Mouse (Mus musculus): ENCODE measurements around the gene Gpr107. TPM values are rescaled to one million over a fixed set of nuclear protein-coding genes. Genes with fewer than 3 reads are reported as not detected.
A peak's percentile ranks its signal among the peaks of the same experiment; 100 is the strongest.
"Not testable (repeated sequence)": the region's sequence is repeated elsewhere in the genome, so short reads cannot be mapped to it uniquely, and the experiment has no call there.

Gpr107 gene
- polyA plus RNA-seq, 1 experiment from 2014 or later: 28.7 TPM

- WGBS: 79% methylated on average over 6 of the region's 6 CpGs
- no peak for DNase-seq (ENCODE audit: low spot score)
- peaks cover 26% of the 10 kb centered on the region for H3K36me3 ChIP-seq (replicated peaks)
Observed at GRCm38 (mm10) chr2:31143326-31143725, 8.8 kb upstream of the Gpr107 start.

GRCm38 (mm10) chr2:31143768-31144695 is 8.1 kb upstream of the Gpr107 start:
- WGBS: 82% methylated on average over 16 of the region's 16 CpGs
- peaks cover 26% of the 10 kb centered on the region for H3K27me3 ChIP-seq (replicated peaks; ENCODE audit: low read depth, poor library complexity, severe bottlenecking)
- H3K4me3 ChIP-seq: no peak overlapping the region
- H3K9me3 ChIP-seq: no peaks in the 10 kb centered on the region
- DNase-seq (ENCODE audit: low spot score): no peak
- H3K4me1 ChIP-seq: peaks cover 37% of the 10 kb centered on the region
- peaks cover 27% of the 10 kb centered on the region for H3K36me3 ChIP-seq (replicated peaks)
- H3K27ac ChIP-seq (replicated peaks): no peak overlapping the region

More at GRCm38 (mm10) chr2:31143326-31143725, 8.8 kb upstream of the Gpr107 start:
- Histone ChIP-seq H3K4me1 (peaks cover 37% of the 10 kb centered on the region), H3K27ac (replicated peaks) (no peak overlapping the region), H3K9me3 (no peaks in the 10 kb centered on the region), H3K4me3 (no peak overlapping the region), H3K27me3 (replicated peaks; ENCODE audit: low read depth, poor library complexity, severe bottlenecking) (peaks cover 26% of the 10 kb centered on the region)

- Histone ChIP-seq H3K9me3 (no peaks in the 10 kb centered on the region), H3K4me1 (peaks cover 36% of the 10 kb centered on the region), H3K36me3 (replicated peaks) (peaks cover 31% of the 10 kb centered on the region), H3K27ac (replicated peaks) (no peak overlapping the region), H3K4me3 (no peak overlapping the region), H3K27me3 (replicated peaks; ENCODE audit: low read depth, poor library complexity, severe bottlenecking) (peaks cover 24% of the 10 kb centered on the region)
- DNase-seq (ENCODE audit: low spot score): no peak
- WGBS: 78% methylated on average over 1 of the region's 1 CpGs
Observed at GRCm38 (mm10) chr2:31144901-31145300, 7.2 kb upstream of the Gpr107 start.

DNA sequence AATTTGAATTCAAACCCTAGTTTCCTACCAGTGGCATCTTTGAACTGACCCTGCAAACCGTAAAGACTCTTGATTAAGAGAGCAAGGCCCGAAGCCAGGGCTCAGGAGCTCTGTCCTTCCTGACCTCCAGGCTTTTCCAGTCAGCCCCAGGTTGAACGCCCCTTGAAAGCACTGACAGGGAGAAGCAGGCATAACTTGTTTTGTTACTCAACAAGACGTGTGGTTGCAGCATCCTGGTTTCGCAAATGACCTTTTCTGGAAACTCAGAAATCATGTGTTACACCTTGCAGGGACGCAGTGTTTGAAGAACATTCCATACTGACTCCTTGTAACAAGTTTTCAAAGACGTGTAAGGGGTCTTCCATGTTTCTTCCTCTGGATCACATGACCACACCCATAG is 5.1 kb upstream of the Gpr107 start:
- H3K36me3 ChIP-seq (replicated peaks): peaks cover 40% of the 10 kb centered on the region
- H3K4me3 ChIP-seq: no peak overlapping the region
- no peaks in the 10 kb centered on the region for H3K9me3 ChIP-seq
- DNase-seq (ENCODE audit: low spot score): no peak
- WGBS: 87% methylated on average over 7 of the region's 7 CpGs
- H3K27ac ChIP-seq (replicated peaks): no peak overlapping the region
- peaks cover 14% of the 10 kb centered on the region; the same call in 1 of the 2 replicates for H3K27me3 ChIP-seq (replicated peaks; ENCODE audit: low read depth, poor library complexity, severe bottlenecking)
- peaks cover 24% of the 10 kb centered on the region for H3K4me1 ChIP-seq

- Histone ChIP-seq H3K27me3 (replicated peaks; ENCODE audit: low read depth, poor library complexity, severe bottlenecking) (no peaks in the 10 kb centered on the region), H3K4me3 (no peak overlapping the region; the same call in 1 of the 2 replicates), H3K4me1 (peaks cover 24% of the 10 kb centered on the region), H3K9me3 (no peaks in the 10 kb centered on the region), H3K27ac (replicated peaks) (no peak overlapping the region), H3K36me3 (replicated peaks) (peaks cover 35% of the 10 kb centered on the region)
- no peak for DNase-seq (ENCODE audit: low spot score)
Observed at GRCm38 (mm10) chr2:31150762-31151161, 1.4 kb upstream of the Gpr107 start.

DNA sequence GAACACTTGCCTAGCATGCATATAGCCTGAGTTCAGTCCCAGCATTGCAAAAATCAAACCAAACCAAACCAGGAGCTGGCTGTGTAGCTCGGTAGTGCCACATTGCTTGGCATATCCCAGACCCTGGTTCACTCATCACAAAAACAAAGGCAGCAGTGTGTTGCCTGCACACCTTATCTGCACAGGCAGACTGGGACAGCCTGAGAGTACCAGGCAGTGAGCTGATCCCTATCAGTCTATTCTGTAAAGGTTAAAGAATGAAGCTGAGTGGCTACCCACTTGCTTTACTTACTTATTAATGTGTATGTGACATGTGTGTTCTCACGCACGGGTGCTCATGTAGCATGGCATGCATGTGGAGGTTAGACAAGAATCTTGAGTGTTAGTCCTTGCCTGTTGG is 4.7 kb downstream of the Gpr107 start:
- Histone ChIP-seq H3K4me3 (no peak overlapping the region), H3K36me3 (replicated peaks) (peaks cover 6% of the 10 kb centered on the region; the same call in 1 of the 2 replicates), H3K27ac (replicated peaks) (no peak overlapping the region), H3K9me3 (no peaks in the 10 kb centered on the region), H3K27me3 (replicated peaks; ENCODE audit: low read depth, poor library complexity, severe bottlenecking) (no peaks in the 10 kb centered on the region), H3K4me1 (peaks cover 22% of the 10 kb centered on the region)
- WGBS: 89% methylated on average over 3 of the region's 3 CpGs
- no peak for DNase-seq (ENCODE audit: low spot score)

- Histone ChIP-seq H3K36me3 (replicated peaks) (peaks cover 6% of the 10 kb centered on the region; the same call in 1 of the 2 replicates), H3K27ac (replicated peaks) (no peak overlapping the region), H3K4me1 (peaks cover 27% of the 10 kb centered on the region), H3K27me3 (replicated peaks; ENCODE audit: low read depth, poor library complexity, severe bottlenecking) (no peaks in the 10 kb centered on the region), H3K9me3 (no peaks in the 10 kb centered on the region), H3K4me3 (no peak overlapping the region)
- WGBS: 93% methylated on average over 10 of the region's 10 CpGs
- DNase-seq (ENCODE audit: low spot score): no peak
Observed at GRCm38 (mm10) chr2:31160147-31160920, 8.2 kb downstream of the Gpr107 start.

- H3K27ac ChIP-seq (replicated peaks): no peak overlapping the region
- peaks cover 31% of the 10 kb centered on the region for H3K4me1 ChIP-seq
- no peak for DNase-seq (ENCODE audit: low spot score)
- 80% methylated on average over 4 of the region's 4 CpGs for WGBS
- H3K36me3 ChIP-seq (replicated peaks): peaks cover 8% of the 10 kb centered on the region
- no peaks in the 10 kb centered on the region for H3K27me3 ChIP-seq (replicated peaks; ENCODE audit: low read depth, poor library complexity, severe bottlenecking)
- H3K4me3 ChIP-seq: no peak overlapping the region
- no peaks in the 10 kb centered on the region for H3K9me3 ChIP-seq
Observed at GRCm38 (mm10) chr2:31161620-31162019, 9.5 kb downstream of the Gpr107 start.

DNA sequence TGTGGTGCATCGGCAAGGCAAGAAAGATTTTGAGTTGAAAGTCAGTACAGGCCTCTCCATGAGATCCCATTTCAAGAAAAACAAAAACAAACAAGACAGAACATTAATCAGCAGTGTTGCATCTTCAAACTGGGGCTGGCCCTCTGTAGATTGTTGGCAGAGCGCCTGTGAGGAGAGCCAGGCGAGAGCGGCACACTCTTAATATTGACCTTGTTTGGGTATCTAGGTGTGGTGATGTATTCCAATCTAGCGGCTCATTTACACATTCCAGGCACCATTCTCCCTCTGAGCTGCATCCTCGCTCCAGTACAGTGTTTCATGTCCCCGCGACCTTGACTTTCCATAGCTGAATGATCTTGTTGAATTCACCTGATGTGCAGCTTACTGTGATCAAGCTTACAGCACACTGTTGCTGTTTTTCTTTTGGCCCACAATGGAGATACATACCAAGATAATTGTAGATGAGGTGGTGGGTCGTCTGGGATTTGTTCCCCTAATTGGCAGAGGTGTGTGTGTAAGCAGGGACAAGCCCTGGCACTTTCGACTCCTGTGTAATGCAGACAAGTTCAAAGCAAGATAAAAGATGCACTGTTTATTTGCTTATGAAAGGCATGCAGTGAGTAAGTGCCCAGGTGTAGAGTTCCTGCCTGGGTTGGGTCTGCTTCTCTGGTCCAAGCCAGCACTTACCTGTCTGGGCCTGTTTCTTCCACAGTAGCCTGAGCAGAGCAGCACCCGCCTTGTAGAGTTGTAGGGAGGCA is 11.4 kb downstream of the Gpr107 start:
- no peak overlapping the region for H3K4me3 ChIP-seq
- H3K27me3 ChIP-seq (replicated peaks; ENCODE audit: low read depth, poor library complexity, severe bottlenecking): no peaks in the 10 kb centered on the region
- H3K9me3 ChIP-seq: no peaks in the 10 kb centered on the region
- H3K4me1 ChIP-seq: peaks cover 26% of the 10 kb centered on the region
- DNase-seq (ENCODE audit: low spot score): no peak
- H3K27ac ChIP-seq (replicated peaks): peak overlapping the region; percentile 65; the same call in 1 of the 2 replicates
- 85% methylated on average over 11 of the region's 11 CpGs for WGBS
- peaks cover 25% of the 10 kb centered on the region for H3K36me3 ChIP-seq (replicated peaks)

DNA sequence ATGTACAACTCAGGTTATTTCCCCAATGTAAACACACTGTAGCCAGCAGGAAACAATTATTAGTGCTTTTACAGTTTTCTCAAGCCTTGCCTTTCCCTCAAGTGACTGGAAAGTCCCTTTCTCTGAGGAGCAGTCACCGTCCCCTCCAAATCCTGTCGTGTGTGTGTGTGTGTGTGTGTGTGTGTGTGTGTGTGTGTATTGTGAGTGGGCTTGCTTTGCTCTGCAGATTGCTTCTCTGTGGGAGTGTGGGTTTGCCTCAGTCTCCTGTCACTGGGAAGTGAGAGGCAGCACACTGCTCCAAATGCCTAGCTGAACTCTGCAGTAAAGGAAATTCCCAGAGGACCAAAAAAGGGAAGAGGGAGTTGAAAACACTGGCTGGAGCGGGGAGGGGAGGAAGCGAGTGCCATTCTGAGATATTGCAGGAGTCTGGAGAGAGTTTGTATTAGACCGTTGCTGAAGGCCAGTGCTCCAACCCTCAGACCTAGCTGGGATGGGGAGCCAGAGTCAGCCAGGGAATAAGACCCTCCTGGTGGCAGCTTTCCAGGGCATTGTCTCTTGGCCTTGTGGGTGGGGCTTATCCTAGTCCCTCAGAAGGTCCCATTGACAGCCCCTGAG is 12.8 kb downstream of the Gpr107 start:
- H3K27ac ChIP-seq (replicated peaks): peak overlapping the region; percentile 57
- H3K9me3 ChIP-seq: no peaks in the 10 kb centered on the region
- peak; percentile 30 for DNase-seq (ENCODE audit: low spot score)
- WGBS: 29% methylated on average over 5 of the region's 5 CpGs
- no peak overlapping the region for H3K4me3 ChIP-seq
- peaks cover 35% of the 10 kb centered on the region for H3K36me3 ChIP-seq (replicated peaks)
- peaks cover 26% of the 10 kb centered on the region for H3K4me1 ChIP-seq
- no peaks in the 10 kb centered on the region for H3K27me3 ChIP-seq (replicated peaks; ENCODE audit: low read depth, poor library complexity, severe bottlenecking)

GRCm38 (mm10) chr2:31165529-31165928 is 13.4 kb downstream of the Gpr107 start:
- Histone ChIP-seq H3K4me3 (no peak overlapping the region), H3K27me3 (replicated peaks; ENCODE audit: low read depth, poor library complexity, severe bottlenecking) (no peaks in the 10 kb centered on the region), H3K4me1 (peaks cover 26% of the 10 kb centered on the region), H3K9me3 (no peaks in the 10 kb centered on the region), H3K27ac (replicated peaks) (peak overlapping the region; percentile 57; the same call in 1 of the 2 replicates), H3K36me3 (replicated peaks) (peaks cover 41% of the 10 kb centered on the region)
- DNase-seq (ENCODE audit: low spot score): no peak
- WGBS: 50% methylated on average over 4 of the region's 4 CpGs

- DNase-seq (ENCODE audit: low spot score); H3K9me3 ChIP-seq; H3K27me3 ChIP-seq (replicated peaks; ENCODE audit: low read depth, poor library complexity, severe bottlenecking); H3K4me3 ChIP-seq; H3K27ac ChIP-seq (replicated peaks): not testable (repeated sequence)
- WGBS: 97% methylated on average over 2 of the region's 2 CpGs
- Histone ChIP-seq H3K36me3 (replicated peaks) (peaks cover 62% of the 10 kb centered on the region), H3K4me1 (peaks cover 26% of the 10 kb centered on the region)
Observed at GRCm38 (mm10) chr2:31167571-31167970, 15.5 kb downstream of the Gpr107 start.
